Mouse (Mus musculus) megakaryocyte, embryonic 14.5 days (primary cell): Measurements from ENCODE around the gene Armc9.

Source experiments
- FLI1 ChIP-seq: IDR thresholded peaks from 2 replicates; pipeline ENCODE4 v1.6.1; 2012; ENCODE audit warnings: low read length, inconsistent platforms, mixed read lengths
- GATA1 ChIP-seq: IDR thresholded peaks from 3 replicates; pipeline ENCODE4 v1.6.1; 2012; ENCODE audit warnings: mixed read lengths, low read length, inconsistent platforms, borderline replicate concordance

- no peak for TF ChIP-seq GATA1
- no peak for TF ChIP-seq FLI1
Observed at GRCm38 (mm10) chr1:86215297-86215696, 60.7 kb downstream of the Armc9 start.
